Mouse (Mus musculus) CD8-positive naive resting alpha-beta T cell, adult 2 months (primary cell): ENCODE data around the gene Msx1.

Experiments used
- DNase-seq, 2 experiments: peaks; one replicate each; pipeline ENCODE4 v3.0.0; 2022; ENCODE audit warnings: low read depth in 2 of 2, low spot score in 2 of 2

The Msx1 gene

GRCm38 (mm10) chr5:37797251-37797650, 27.1 kb downstream of the Msx1 start:
- DNase-seq = no peak

GRCm38 (mm10) chr5:37796751-37797150, 27.6 kb downstream of the Msx1 start:
- DNase-seq = no peak

GRCm38 (mm10) chr5:37795691-37796090, 28.7 kb downstream of the Msx1 start:
- DNase-seq = no peak

GRCm38 (mm10) chr5:37792154-37792553, 32.2 kb downstream of the Msx1 start:
- no peak for DNase-seq

GRCm38 (mm10) chr5:37784847-37785391, 39.5 kb downstream of the Msx1 start:
- no peak for DNase-seq

GRCm38 (mm10) chr5:37783306-37783705, 41.1 kb downstream of the Msx1 start:
- DNase-seq = no peak

- DNase-seq = no peak
These were observed 48.7 kb downstream of the Msx1 start for GRCm38 (mm10) chr5:37775681-37776080.

GRCm38 (mm10) chr5:37774011-37774410, 50.4 kb downstream of the Msx1 start:
- DNase-seq = no peak

GRCm38 (mm10) chr5:37770870-37771269, 53.5 kb downstream of the Msx1 start:
- no peak for DNase-seq
